Mouse (Mus musculus): Measurements from ENCODE around the gene Sh2b3. TPM values are rescaled to one million over a fixed set of nuclear protein-coding genes. Genes with fewer than 3 reads are reported as not detected.

Gene Sh2b3
- polyA plus RNA-seq, 1 experiment from 2014 or later, result 16.8 TPM

DNA sequence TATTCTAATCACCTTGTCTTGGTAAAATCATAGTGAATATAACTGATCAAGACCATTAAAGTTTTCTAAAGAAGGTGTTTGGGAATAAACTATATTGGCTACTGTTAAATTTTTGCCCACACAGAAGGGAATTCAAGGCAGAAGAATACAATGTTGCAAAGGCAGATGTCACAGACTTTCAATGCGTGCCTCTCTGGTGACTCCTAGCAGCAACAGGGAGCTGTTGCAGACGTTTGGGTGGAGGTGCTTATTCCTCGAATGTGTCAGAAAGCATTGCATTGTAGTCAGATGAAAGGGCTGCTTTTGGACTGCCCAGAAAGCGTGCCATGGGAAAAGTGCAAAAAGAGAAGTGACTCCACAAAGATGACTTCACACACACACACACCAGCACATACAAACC lies 55.0 kb downstream of the Sh2b3 start:
- Histone ChIP-seq H3K9me3 (replicated peaks; ENCODE audit: control insufficient read depth, low read length) (no peaks in the 10 kb centered on the region), H3K9ac (ENCODE audit: low read depth, low read length) (no peak overlapping the region), H3K27me3 (ENCODE audit: control insufficient read depth, insufficient read depth, low read length) (no peaks in the 10 kb centered on the region), H3K4me2 (no peak overlapping the region), H3K4me1 (ENCODE audit: control insufficient read depth, insufficient read depth, low read length) (no peaks in the 10 kb centered on the region), H3K36me3 (ENCODE audit: control insufficient read depth, insufficient read depth, low read length) (peaks cover 24% of the 10 kb centered on the region), H3K27ac (ENCODE audit: low read depth, low read length) (no peak overlapping the region), H3K4me3 (ENCODE audit: low read depth, low read length) (no peak overlapping the region)
- no peak for ATAC-seq (replicated peaks; ENCODE audit: insufficient number of reproducible peaks, low FRiP score, low TSS enrichment)
- 70% methylated on average over 4 of the region's 4 CpGs for WGBS (ENCODE audit: insufficient replicate concordance)

DNA sequence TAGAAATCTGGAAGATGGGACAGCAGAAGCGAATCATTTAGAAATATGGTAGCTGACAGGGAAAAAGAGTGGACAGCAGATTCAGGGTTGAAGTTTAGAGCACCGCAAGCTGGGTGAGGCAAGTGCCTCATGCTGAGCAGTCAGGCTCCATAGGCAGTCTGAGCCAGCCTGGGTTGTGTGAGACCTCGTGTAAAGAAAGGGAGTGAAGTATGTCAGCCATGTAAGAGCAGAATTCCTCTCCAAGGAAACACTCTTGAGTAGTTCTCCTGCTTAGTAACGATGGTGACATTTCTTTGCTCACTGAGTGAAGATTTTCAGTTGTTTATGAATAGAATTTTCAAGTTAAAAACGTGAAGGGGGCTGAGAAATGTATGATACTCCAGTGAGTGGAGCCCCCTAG lies 57.3 kb downstream of the Sh2b3 start:
- H3K27ac ChIP-seq (ENCODE audit: low read depth, low read length), result no peak overlapping the region
- no peak overlapping the region for H3K9ac ChIP-seq (ENCODE audit: low read depth, low read length)
- no peaks in the 10 kb centered on the region for H3K27me3 ChIP-seq (ENCODE audit: control insufficient read depth, insufficient read depth, low read length)
- no peak for ATAC-seq (replicated peaks; ENCODE audit: insufficient number of reproducible peaks, low FRiP score, low TSS enrichment)
- H3K9me3 ChIP-seq (replicated peaks; ENCODE audit: control insufficient read depth, low read length), result no peaks in the 10 kb centered on the region
- 82% methylated on average over 5 of the region's 5 CpGs for WGBS (ENCODE audit: insufficient replicate concordance)
- no peaks in the 10 kb centered on the region for H3K4me1 ChIP-seq (ENCODE audit: control insufficient read depth, insufficient read depth, low read length)
- H3K36me3 ChIP-seq (ENCODE audit: control insufficient read depth, insufficient read depth, low read length), result peaks cover 14% of the 10 kb centered on the region
- H3K4me2 ChIP-seq, result no peak overlapping the region
- H3K4me3 ChIP-seq (ENCODE audit: low read depth, low read length), result no peak overlapping the region

DNA sequence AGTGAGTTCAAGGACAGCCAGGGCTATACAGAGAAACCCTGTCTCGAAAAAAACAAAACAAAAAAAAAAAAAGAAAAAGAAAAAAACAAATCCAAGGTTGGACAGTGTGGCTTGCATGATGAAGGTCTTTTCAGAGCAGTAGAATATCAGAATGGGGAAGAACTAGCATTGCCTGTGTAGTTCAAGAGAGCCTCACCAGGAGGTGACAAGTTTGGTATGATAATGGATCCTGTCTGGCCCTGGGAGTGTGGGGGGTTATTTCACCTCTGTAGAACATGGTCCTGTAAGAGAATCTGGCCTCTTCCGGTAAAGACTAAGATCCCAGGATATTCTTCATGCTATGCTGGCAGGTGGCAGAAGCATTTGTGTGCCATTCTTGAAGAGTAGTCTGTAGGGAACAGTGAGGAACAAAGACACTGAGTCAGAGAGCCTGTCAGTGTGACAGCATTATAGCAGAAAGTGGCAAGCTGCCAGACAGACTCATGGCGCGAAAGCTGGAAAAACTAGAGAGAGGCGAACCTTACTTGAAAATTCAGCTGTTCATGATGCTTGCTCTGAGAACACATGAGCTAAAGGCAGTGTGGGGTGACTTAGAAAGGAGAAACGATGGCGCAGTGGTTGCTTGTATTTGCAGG lies 58.8 kb downstream of the Sh2b3 start:
- H3K9ac ChIP-seq (ENCODE audit: low read depth, low read length), result no peak overlapping the region
- no peak overlapping the region for H3K4me3 ChIP-seq (ENCODE audit: low read depth, low read length)
- ATAC-seq (replicated peaks; ENCODE audit: insufficient number of reproducible peaks, low FRiP score, low TSS enrichment), result no peak
- H3K36me3 ChIP-seq (ENCODE audit: control insufficient read depth, insufficient read depth, low read length), result peaks cover 17% of the 10 kb centered on the region
- WGBS (ENCODE audit: insufficient replicate concordance), result 89% methylated on average over 7 of the region's 7 CpGs
- H3K27ac ChIP-seq (ENCODE audit: low read depth, low read length), result no peak overlapping the region
- no peaks in the 10 kb centered on the region for H3K4me1 ChIP-seq (ENCODE audit: control insufficient read depth, insufficient read depth, low read length)
- no peaks in the 10 kb centered on the region for H3K9me3 ChIP-seq (replicated peaks; ENCODE audit: control insufficient read depth, low read length)
- no peaks in the 10 kb centered on the region for H3K27me3 ChIP-seq (ENCODE audit: control insufficient read depth, insufficient read depth, low read length)
- H3K4me2 ChIP-seq, result no peak overlapping the region

DNA sequence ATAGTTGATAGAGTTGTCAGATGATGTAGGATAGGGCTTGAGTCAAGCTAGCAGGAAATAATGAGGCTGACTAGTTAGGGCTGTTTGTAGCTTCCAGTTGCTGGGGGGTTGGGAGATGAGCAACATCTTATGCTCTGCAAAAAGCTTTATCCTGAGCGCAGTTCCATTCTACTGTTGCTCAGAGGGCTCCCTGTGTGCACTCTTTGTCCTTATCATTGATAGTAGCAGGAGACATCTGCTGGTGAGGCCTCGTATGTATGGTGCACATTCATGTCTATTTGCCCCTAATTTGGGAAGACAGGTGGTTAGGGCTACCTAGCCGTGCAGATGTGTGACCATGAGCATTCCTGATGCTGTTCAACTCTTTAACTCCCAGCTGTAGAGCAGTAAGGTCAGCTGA lies 65.8 kb downstream of the Sh2b3 start:
- H3K27me3 ChIP-seq (ENCODE audit: control insufficient read depth, insufficient read depth, low read length), result no peaks in the 10 kb centered on the region
- H3K4me1 ChIP-seq (ENCODE audit: control insufficient read depth, insufficient read depth, low read length), result no peaks in the 10 kb centered on the region
- H3K9me3 ChIP-seq (replicated peaks; ENCODE audit: control insufficient read depth, low read length), result no peaks in the 10 kb centered on the region
- H3K9ac ChIP-seq (ENCODE audit: low read depth, low read length), result no peak overlapping the region
- peaks cover 19% of the 10 kb centered on the region for H3K36me3 ChIP-seq (ENCODE audit: control insufficient read depth, insufficient read depth, low read length)
- H3K4me3 ChIP-seq (ENCODE audit: low read depth, low read length), result no peak overlapping the region
- no peak overlapping the region for H3K4me2 ChIP-seq
- WGBS (ENCODE audit: insufficient replicate concordance), result 79% methylated on average over 3 of the region's 3 CpGs
- ATAC-seq (replicated peaks; ENCODE audit: insufficient number of reproducible peaks, low FRiP score, low TSS enrichment), result no peak
- no peak overlapping the region for H3K27ac ChIP-seq (ENCODE audit: low read depth, low read length)

DNA sequence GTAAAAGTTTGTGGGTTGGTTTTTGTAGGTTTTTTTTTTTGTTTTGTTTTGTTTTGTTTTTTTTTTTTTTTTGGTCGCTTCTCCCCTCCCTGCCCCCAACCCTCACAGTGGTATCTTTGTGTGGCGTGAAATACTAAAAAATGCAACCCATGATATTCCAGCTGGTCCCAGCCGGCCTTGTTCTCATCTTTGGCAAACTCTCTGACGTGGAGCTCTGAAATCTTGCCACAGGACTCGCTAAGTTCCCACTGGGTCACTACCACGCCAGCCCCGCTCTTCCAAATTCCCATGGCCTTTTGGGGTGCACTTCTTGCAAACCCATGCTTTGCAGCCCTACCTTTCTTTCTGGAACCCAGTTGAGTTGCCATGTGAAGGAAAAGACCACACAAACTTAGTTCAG lies 67.6 kb downstream of the Sh2b3 start:
- peaks cover 20% of the 10 kb centered on the region for H3K36me3 ChIP-seq (ENCODE audit: control insufficient read depth, insufficient read depth, low read length)
- H3K4me1 ChIP-seq (ENCODE audit: control insufficient read depth, insufficient read depth, low read length), result no peaks in the 10 kb centered on the region
- 85% methylated on average over 7 of the region's 7 CpGs for WGBS (ENCODE audit: insufficient replicate concordance)
- no peaks in the 10 kb centered on the region for H3K27me3 ChIP-seq (ENCODE audit: control insufficient read depth, insufficient read depth, low read length)
- H3K27ac ChIP-seq (ENCODE audit: low read depth, low read length), result no peak overlapping the region
- no peaks in the 10 kb centered on the region for H3K9me3 ChIP-seq (replicated peaks; ENCODE audit: control insufficient read depth, low read length)
- no peak for ATAC-seq (replicated peaks; ENCODE audit: insufficient number of reproducible peaks, low FRiP score, low TSS enrichment)
- no peak overlapping the region for H3K4me2 ChIP-seq
- no peak overlapping the region for H3K4me3 ChIP-seq (ENCODE audit: low read depth, low read length)
- no peak overlapping the region for H3K9ac ChIP-seq (ENCODE audit: low read depth, low read length)

DNA sequence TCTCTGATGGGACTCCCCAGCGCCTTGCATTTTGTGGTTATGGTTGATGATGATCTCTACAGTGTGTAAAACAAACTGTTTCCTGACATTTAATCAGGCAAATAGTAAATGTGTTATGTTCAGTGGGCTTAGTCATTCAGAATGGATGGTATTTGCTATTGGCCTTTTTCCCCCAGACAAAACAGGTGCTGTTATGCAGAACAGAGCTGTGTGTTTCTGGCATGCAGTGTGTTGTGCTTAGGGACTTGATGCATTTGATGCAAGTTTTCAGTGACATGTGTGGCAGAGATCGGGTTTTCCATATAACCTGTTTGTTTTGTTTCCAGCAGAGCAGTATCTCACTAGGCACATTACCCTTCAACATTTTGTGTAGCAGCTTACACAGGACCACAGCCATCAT lies 69.9 kb downstream of the Sh2b3 start:
- Histone ChIP-seq H3K27ac (ENCODE audit: low read depth, low read length) (no peak overlapping the region), H3K4me3 (ENCODE audit: low read depth, low read length) (no peak overlapping the region), H3K27me3 (ENCODE audit: control insufficient read depth, insufficient read depth, low read length) (no peaks in the 10 kb centered on the region), H3K4me1 (ENCODE audit: control insufficient read depth, insufficient read depth, low read length) (no peaks in the 10 kb centered on the region), H3K9me3 (replicated peaks; ENCODE audit: control insufficient read depth, low read length) (no peaks in the 10 kb centered on the region), H3K4me2 (no peak overlapping the region), H3K36me3 (ENCODE audit: control insufficient read depth, insufficient read depth, low read length) (peaks cover 7% of the 10 kb centered on the region), H3K9ac (ENCODE audit: low read depth, low read length) (no peak overlapping the region)
- ATAC-seq (replicated peaks; ENCODE audit: insufficient number of reproducible peaks, low FRiP score, low TSS enrichment), result no peak
- WGBS (ENCODE audit: insufficient replicate concordance), result 88% methylated on average over 2 of the region's 2 CpGs

DNA sequence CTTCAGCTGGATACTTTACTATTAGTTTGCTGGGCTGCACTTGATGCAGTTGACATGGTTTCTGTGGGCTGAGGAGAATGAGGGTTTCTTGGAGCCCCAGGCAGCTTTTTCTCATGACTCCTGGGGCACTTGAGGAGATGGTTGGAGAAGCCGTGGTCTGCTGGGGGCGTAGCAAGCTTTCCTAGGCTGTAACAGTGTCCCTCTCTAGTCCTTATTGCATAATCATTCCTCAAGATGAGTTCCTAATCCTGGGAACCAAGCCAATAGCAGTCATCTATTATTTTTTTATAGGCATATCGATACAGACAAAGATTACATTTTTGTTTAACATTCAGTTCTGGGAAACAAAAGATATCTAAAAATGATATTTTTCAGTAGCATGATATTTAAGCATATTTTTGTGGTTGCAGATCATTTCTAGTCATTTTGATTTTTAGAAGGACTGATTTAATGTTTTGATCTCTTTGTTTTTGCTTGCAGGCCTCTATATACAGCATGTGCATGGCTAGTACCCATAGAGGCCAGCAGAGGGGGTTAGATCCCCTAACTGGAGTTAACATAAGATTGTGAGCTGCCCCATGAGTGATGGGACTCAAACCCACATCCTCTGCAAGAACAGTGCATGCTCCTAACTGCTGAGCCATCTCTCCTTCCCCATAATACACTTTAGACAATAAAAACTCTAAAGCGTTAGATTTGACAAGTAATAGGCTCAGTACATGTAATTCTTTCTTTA lies 71.2 kb downstream of the Sh2b3 start:
- Histone ChIP-seq H3K4me1 (ENCODE audit: control insufficient read depth, insufficient read depth, low read length) (no peaks in the 10 kb centered on the region), H3K27ac (ENCODE audit: low read depth, low read length) (no peak overlapping the region), H3K4me3 (ENCODE audit: low read depth, low read length) (no peak overlapping the region), H3K27me3 (ENCODE audit: control insufficient read depth, insufficient read depth, low read length) (no peaks in the 10 kb centered on the region), H3K4me2 (no peak overlapping the region), H3K9ac (ENCODE audit: low read depth, low read length) (no peak overlapping the region), H3K36me3 (ENCODE audit: control insufficient read depth, insufficient read depth, low read length) (peaks cover 6% of the 10 kb centered on the region), H3K9me3 (replicated peaks; ENCODE audit: control insufficient read depth, low read length) (no peaks in the 10 kb centered on the region)
- 96% methylated on average over 4 of the region's 4 CpGs for WGBS (ENCODE audit: insufficient replicate concordance)
- ATAC-seq (replicated peaks; ENCODE audit: insufficient number of reproducible peaks, low FRiP score, low TSS enrichment), result no peak

Data from heart, embryonic 11.5 days (tissue).